Mouse (Mus musculus) cerebellum, adult 11-12 months (tissue): ENCODE data around the gene Cybc1.

Source experiments
- DNase-seq: peaks from one replicate; pipeline ENCODE4 v3.0.0; 2022

Cybc1 gene

DNA sequence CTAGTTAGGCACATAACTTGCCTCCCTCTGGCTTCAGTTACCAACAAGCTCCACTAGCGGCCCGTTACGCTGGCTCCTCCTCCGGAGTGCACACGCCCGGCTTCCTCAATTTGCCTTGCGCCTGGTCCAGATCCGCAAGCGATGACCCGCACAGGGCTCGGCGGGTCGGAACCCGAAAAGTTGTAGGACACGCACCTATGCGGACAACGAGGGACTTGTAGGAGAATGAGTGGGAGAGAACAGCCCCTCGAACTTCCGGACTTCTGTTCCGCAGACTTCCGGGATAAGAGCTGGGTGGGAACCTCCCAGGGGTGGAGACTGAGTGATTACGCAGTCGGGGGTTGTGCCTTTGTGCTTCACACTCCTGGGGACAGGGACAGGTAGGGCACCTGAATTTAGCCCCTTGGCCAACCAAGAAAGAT is at the start of gene Cybc1:
Gene Cybc1, minus strand, starts transcription at position 305 of the 422 bp plus-strand sequence.
- peak; percentile 77 for DNase-seq

- no peak for DNase-seq
Observed at GRCm38 (mm10) chr11:121278011-121278410, 48.9 kb upstream of the Cybc1 start.

GRCm38 (mm10) chr11:121277516-121277915 is 48.4 kb upstream of the Cybc1 start:
- DNase-seq, result no peak

- DNase-seq, result no peak
Observed at GRCm38 (mm10) chr11:121261074-121261473, 32.0 kb upstream of the Cybc1 start.

DNA sequence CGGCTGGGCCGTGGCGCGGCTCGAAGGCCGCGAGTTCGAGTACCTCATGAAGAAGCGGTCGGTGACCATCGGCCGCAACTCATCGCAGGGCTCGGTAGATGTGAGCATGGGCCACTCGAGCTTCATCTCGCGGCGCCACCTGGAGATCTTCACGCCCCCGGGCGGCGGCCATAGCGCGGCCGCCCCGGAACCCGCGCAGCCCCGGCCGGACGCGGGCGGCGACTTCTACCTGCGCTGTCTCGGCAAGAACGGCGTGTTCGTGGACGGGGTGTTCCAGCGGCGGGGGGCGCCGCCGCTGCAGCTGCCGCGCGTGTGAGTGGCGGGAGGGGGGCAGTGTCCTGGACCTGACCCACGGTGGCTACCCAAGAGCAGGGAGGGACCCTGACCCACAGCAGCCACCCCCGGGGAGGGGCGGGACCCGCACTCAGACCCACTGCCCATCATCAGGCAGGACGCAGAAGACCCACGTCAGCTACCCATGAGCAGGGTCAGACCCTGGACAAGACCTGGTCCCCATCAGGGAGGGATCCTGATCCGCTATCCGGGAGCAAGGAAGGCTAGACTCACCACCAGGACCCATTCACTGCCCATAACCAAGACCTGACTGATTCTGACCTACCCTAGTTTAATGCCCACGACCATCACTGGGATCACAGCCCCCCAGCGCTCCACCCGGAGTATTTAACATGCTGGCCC is 31.2 kb upstream of the Cybc1 start:
- DNase-seq, result peak; percentile 67

- DNase-seq, result peak; percentile 93
Observed at GRCm38 (mm10) chr11:121259160-121260100, 30.3 kb upstream of the Cybc1 start, which contains the start of gene Foxk2. Foxk2 (plus strand) TSS chr11:121259990.

- no peak for DNase-seq
Observed at GRCm38 (mm10) chr11:121250196-121250595, 21.1 kb upstream of the Cybc1 start.

- no peak for DNase-seq
Observed at GRCm38 (mm10) chr11:121239669-121240068, 10.5 kb upstream of the Cybc1 start.

DNA sequence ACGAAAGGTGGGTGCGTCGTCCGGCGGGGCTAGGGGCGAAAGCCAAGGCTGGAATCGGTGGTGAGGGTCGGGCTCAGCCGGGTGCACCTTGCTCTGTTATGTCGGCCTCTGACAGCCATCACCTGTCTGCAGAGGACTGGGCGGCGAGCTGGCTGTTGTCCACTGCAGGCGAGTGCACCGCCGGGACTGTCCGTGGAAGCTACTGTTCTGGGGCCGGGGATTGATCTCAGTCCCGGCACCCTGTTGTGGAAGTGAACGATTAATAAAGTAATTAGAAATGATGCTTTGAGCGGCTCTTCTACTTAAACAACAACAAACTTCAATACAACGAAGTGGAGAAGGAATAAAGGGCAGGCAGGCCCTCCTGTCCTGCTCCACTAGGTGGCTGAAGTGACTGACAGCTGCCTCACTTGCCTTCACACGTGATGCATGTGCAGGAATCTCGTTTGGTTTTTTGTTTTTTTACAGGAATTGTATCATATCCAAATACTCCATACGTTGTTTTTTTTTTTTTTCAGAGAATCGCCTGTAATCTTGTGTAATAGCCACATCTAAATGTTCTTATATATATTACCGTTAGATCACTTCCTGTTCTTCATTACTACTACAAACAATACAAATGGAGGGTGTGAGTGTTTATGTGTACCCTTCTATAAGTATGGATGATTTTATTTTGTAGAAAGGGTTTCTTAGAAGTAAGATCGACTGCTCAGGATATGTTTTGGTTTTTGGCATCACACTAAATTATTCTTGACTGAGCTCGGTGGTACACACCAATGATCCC is 8.4 kb upstream of the Cybc1 start:
- no peak for DNase-seq

DNA sequence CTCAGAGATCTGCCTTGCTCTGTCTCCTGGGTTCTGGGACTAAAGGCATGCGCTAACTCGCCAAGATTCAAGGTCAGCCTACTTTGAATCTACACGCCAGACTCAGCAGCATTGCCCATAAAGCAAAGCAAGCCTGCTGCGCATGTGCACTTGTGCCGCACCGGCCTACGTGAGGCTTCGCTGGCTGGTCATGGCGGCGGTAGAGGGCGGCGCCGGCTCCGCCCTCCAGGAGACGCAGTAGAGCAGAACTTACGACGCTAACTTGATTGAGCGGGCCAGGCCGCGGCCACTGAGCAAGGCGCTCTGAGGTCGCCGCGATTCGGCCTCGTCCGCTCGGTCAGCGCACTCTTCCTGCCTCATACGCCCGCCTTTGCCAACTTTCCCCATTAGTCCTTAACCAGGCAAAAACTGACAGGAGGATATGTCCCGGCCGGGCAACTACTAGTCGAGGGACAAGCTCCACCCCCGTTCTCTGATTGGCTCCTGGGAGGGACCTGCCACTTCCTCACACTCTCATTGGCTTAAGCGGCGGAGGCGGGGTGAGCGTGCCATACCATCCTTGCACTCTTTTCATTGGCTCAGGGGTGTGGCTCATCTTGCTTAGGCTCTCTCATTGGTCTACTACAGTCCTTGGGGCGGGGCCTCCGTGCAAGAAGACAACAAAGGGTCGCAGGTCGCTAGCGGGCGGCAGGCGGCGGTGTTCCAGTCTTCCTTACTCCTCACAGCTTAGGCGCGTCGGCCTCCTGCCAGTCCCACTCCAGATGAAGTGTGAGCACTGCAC is 7.6 kb upstream of the Cybc1 start, which contains the start of gene Narf:
Gene Narf, plus strand, starts transcription at position 690 of the 781 bp plus-strand sequence.
- peak; percentile 100 for DNase-seq

- DNase-seq, result no peak
Observed at GRCm38 (mm10) chr11:121235475-121236238, 6.5 kb upstream of the Cybc1 start.

DNA sequence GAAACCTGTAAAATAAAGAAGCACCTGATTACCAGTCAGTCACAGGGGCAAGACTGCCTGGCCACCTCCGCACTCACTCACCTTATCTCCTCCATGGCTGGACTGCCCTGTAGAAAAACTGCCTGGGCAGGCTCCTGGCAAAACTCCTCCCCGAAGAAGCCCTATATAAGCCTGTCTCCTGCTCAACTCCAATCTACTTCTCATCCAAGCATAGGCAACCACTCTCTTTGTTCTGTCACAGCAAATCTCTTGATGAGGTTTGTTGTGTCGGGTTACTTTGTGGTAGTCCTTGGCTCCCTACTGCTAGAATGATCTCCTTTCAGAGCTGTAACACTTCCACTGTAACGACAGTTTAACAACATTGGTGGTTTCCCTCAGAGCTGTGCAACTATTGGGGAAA is 3.6 kb upstream of the Cybc1 start:
- no peak for DNase-seq

DNA sequence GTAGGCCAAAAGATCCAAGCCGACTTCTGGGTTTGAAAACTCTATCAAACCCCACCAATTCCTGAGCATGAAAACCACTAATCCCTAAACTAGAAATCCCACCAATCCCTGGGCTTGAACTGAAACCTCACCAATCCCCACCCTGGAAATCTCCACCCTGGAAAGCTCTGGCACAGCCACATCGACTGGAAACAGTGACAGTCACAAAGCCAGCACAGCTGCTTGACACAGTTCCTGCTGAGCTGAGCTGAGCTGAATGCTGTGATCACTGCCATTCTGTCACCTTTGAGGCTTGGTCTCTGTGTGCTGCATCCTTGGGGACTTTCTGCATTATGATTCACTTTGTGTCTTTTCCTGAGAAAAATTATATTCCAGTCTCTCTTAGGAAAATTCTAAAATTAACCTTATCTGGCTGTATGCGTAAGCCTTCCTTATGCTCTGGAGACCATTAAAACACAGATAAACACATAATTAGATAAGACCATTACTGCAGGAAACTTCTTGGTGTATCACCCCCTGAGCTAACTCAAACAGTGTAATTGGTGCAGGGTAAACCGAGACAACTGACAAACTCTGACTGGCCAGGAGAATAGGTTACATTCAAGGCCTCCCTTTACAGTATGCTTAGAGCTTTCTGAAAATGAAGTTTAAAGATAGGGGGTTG is 2.6 kb upstream of the Cybc1 start:
- DNase-seq, result no peak

DNA sequence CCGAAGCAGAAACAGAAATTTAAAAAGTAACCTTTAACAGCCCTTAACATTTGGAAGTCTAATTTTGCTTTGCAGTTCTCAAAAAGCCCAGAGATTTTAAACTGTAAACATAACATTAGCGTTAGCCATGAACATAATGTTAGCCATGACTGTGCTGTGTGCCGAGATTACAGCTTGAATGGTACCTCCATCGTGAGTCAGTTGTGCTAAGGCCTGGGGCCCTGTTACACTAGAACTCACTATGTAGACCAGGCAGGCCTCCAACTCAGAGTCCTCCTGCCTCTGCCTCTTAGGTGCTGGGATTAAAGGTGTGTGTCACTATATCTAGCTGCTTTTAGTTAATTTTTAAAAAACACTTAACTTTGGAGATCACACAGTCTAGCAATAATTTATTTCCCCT is 2.1 kb upstream of the Cybc1 start:
- no peak for DNase-seq

DNA sequence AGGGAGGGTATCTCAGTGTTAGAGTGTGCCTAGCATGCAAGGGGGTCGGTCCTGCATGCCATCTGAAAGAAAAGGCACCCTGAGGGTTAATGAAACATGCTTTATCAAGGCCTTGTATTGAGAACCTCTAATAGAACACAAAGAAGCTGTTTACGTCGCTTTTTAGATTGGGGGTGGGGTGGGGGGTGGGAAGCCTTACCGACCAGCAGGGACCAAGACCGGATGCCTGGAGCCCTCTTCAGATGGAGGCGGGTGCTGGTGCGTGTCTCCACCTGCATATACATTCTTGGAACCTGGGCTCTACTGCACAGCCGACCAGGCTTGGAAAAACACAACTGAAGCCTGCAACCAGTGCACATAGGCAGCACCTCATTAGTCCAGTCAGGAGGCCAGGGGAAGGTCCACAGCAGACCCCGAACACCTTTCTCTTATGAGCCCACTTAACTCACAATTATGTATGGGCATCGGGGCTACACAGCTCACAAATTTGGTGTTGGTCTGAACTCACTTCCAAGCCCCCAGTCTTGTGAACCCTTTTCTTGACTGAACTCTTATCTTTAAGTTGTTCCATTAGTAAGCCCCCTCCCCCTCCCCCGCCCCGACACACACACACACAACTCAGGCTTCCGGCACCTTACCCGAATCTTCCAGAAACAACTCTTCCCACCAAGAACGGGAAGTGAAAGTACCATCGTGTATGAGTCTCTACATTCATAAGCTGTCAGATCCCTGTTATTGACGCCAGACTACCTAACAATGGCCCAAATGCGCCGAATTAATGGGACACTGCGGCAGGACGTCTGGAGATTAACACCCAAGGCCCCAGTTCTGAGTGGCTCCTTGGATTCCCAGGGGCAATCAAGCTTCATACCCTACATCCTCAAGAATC is 749 bp downstream of the Cybc1 start:
- DNase-seq, result no peak

- peak; percentile 73 for DNase-seq
Observed at GRCm38 (mm10) chr11:121221321-121222010, 7.7 kb downstream of the Cybc1 start.

DNA sequence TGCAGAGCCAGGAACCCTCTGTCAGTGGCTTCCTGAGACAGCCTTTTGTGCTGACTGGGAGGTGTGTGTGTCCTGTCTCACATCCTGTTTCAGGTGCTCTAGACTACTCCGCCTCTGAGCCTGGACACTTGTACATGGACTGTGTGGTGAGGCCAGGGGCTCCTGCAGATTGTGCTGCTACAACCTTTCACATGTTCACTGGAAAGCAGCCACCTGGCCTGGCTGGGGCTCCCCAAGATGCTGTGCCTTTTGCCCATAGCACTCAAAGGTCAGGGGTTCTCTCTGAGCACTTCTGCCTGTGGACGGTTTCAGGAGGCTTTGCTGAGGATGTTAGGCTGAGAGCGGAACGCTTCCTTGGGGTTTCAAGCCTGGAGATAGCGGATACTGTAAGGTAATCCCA is 8.4 kb downstream of the Cybc1 start:
- DNase-seq, result no peak

- DNase-seq, result no peak
Observed at GRCm38 (mm10) chr11:121219776-121220175, 9.3 kb downstream of the Cybc1 start.

GRCm38 (mm10) chr11:121216831-121217230 is 12.3 kb downstream of the Cybc1 start:
- no peak for DNase-seq
